Mouse (Mus musculus) lung, postnatal 10 days (tissue): ENCODE data around the gene Gjb6.

Experiments used
- DNase-seq: peaks from one replicate; pipeline ENCODE4 v3.0.0; 2021

Gjb6 gene

GRCm38 (mm10) chr14:57082863-57083262 is 50.5 kb downstream of the Gjb6 start:
- DNase-seq = no peak

- no peak for DNase-seq
Observed at GRCm38 (mm10) chr14:57075537-57075936, 57.9 kb downstream of the Gjb6 start.
